Mouse (Mus musculus): Measurements from ENCODE around the gene Kcnq5.

Gene Kcnq5

GRCm38 (mm10) chr1:21961251-21962082 lies at the start of gene Kcnq5:
Gene Kcnq5, minus strand, starts transcription at chr1:21961942.
- DNase-seq (ENCODE audit: low spot score in 2 of 2): peak; percentile 21 to 29

DNA sequence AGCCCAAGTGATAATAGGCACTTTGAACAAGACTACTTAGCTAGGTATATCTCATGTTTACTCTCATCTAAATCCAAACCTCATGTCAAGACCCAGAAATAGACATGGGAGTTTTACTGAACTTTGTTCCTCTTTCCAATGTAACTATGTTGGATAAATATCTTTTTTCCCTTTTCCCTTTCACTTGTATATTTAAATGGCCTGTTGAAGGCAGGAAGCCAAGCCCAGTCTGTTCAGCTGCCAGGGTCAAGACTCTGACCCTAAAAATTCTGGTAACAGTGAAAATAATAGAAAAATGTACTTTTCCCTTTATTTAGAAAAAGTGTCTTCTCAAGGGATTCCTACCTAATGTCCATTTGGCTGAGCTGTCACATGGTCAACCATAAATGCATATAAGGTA lies 18.0 kb upstream of the Kcnq5 start:
- DNase-seq (ENCODE audit: low spot score in 2 of 2): no peak

DNA sequence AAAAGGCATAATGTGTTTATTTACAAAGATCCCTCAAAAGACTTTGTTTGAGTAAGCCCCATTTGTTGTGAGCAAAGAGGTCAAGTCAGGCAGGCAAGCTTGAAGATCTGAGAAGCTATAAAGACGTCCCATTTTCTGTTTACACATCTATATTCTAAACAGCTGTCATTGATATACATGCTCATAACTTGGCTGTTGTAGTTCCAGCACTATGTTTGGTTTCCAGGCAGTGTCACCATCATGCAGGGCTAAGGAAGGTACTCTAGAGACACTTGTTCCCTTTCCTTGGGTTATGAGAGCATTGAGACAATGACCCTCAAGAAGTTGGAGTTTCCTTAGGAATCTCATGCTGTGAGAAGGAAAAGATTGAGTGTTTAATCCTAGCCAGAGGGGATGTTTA lies 17.6 kb upstream of the Kcnq5 start:
- no peak for DNase-seq (ENCODE audit: low spot score in 2 of 2)

DNA sequence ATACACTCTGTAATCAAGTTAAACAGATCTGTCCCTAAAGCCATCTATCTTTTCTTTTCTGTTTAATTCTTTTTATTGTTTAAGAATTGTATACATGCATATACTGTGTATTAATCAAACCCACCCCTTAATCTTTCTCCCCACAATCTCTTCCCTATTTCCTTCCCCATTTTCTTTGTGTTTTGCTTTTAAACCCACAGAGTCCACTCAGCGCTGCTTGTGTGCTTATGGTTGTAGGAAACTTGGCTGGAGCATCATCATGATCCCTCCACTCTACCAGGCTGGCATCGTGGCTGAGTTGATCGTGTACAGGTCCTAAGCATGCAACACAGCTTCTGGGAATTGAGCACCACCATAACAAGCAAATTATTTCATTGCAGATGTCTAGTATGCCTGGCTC lies 12.3 kb upstream of the Kcnq5 start:
- DNase-seq (ENCODE audit: low spot score in 2 of 2): no peak

- DNase-seq (ENCODE audit: low spot score in 2 of 2): no peak
Measured at GRCm38 (mm10) chr1:21967139-21967538, 5.4 kb upstream of the Kcnq5 start.

- DNase-seq (ENCODE audit: low spot score in 2 of 2): no peak
Measured at GRCm38 (mm10) chr1:21962896-21963864, 1.4 kb upstream of the Kcnq5 start.

DNA sequence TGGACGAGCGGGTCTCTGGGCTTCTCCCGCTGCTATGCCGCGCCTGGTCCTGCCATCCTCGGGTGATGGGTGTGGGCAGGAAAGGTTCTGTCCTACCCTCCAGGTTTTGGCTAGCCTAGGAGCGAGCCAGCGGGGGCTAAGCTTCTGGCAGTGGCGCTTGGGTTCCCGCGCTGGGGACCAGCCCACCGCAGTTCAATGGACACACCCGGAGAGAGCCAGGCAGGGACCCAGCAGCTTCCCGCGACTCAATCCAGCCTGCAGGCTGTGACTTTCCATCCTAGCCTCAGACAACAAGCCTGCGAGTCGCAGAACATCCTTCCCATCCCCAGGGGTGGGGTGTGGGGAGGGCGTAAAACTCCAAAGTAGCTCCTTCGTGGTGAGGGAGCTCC lies 335 bp upstream of the Kcnq5 start:
- peak in 1 of 2 experiments; percentile 8 for DNase-seq (ENCODE audit: low spot score in 2 of 2)

DNA sequence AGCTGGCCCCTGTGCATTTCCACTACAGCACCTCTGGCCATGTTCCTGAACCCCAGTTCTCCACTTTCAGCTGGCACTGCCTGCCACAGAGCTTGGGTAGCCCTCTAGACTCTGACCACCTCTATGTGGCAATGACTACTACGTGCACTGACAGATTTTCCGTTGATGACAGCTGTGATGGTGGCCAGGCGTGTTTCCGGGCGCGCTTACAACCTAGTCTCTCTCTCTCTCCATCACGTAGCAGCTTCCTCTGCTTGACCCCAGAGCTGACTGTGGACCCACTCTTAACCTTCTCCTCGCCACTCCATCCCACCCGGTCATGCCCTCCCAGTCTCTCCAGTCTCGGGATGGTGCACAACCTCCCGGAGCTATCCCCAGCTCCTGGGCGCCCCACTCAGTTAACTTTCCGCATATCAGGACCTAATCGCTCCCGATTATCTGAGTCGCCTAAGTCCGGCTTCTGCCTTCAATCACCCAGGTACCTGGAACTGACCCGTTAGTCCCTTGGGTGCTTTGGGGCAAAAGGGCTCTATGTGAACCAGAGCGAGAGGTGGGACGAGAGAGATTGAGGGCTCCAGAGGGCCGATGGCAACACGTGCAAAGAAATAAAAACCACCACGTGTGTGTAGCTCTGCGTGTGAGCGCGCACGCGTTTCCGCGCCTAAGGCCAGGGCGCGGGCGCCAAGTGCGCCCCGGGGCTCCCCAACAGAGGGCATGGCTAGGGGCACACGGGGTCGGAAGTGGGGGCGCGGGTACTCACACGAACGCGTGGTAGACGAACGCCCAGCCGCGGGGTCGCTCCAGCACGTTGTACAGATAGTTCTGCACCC lies 1.1 kb downstream of the Kcnq5 start:
- DNase-seq (ENCODE audit: low spot score in 2 of 2): peak in 1 of 2 experiments; percentile 19

GRCm38 (mm10) chr1:21959648-21960285 lies 2.0 kb downstream of the Kcnq5 start:
- DNase-seq (ENCODE audit: low spot score in 2 of 2): no peak

- no peak for DNase-seq (ENCODE audit: low spot score in 2 of 2)
Measured at GRCm38 (mm10) chr1:21958013-21958412, 3.7 kb downstream of the Kcnq5 start.

GRCm38 (mm10) chr1:21940831-21941230 lies 20.9 kb downstream of the Kcnq5 start:
- no peak for DNase-seq (ENCODE audit: low spot score in 2 of 2)

- no peak for DNase-seq (ENCODE audit: low spot score in 2 of 2)
Measured at GRCm38 (mm10) chr1:21927182-21927581, 34.6 kb downstream of the Kcnq5 start.

DNA sequence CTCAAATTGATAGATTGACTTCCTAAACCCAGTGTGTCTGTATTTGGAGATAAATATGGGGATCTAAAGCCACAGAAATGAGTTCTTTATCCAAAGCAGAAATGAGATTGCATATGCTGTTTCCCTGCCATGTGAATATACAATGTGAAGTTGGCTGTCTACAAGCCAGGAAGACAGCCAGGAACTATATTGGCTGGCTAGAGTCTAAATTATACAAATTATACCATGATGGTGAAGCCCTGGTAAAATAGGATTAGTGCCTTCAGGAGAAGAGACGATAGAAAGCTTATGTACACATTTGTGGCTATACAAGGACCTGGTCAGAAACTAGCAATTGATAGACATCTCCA lies 38.5 kb downstream of the Kcnq5 start:
- DNase-seq (ENCODE audit: low spot score in 2 of 2): no peak

DNA sequence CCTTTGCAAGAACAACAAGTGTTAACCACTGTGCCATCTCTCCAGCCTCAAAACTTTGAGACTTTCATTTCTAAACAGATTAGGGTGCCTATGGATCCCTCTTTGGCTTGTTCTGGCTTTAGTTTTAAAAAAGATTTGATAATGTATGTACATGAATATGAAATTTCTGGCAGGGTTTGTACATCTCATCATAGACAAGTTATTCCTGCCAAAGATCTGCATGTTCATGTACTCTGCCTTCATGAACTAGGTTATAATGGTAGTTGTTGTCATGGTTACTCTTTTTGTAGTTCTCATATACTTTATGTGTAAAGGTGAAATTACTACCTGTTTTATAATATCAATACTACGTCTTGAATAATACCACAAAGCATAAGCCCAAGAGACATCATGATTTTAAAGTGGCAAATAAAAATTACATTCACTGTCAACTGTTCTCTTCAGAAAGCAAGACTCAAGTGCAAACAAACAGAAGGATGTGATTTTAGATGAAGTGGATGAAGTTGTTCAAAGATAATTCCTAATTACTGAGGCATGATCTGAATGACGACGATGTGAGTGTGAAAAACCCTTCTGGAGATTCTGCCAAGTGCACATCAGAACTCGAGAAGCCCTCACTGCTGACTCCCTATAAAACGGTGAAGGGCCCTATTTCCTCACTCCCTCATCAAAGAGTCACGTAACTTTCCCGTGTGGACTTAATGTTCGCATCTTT lies 39.0 kb downstream of the Kcnq5 start:
- no peak for DNase-seq (ENCODE audit: low spot score in 2 of 2)

GRCm38 (mm10) chr1:21919276-21919675 lies 42.5 kb downstream of the Kcnq5 start:
- no peak for DNase-seq (ENCODE audit: low spot score in 2 of 2)

DNA sequence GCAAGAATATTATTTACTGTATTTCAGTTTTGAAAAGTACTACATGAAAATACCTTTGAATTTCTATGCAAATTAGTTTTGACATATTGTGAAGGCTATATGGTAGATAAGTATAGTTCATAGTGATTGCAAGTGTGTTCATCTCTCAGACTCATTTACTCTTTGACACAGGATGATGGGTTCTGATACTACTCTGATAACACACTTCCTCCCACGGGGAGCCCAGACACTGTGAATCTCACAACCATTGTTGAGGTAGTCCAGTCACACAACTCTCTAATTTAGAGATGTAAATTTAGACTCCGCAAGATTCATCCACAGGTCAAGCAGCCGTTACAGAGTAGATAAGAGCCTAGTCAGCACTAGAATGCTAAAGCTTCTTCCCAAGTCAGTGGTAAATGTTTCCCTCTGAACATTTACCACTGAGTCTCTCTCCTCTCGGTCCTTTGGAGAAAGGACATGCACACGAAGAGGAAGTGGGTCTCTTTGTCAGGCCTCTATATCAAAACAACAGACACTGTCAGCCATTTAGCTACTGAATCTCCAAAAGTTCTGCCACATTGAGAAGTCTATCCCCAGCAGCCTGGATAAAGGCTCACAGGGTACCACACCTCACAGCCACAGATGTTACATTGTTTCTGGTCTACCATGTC lies 65.5 kb downstream of the Kcnq5 start:
- DNase-seq (ENCODE audit: low spot score in 2 of 2): no peak

GRCm38 (mm10) chr1:21883747-21884146 lies 78.0 kb downstream of the Kcnq5 start:
- no peak for DNase-seq (ENCODE audit: low spot score in 2 of 2)

- DNase-seq (ENCODE audit: low spot score in 2 of 2): no peak
Measured at GRCm38 (mm10) chr1:21870889-21871288, 90.9 kb downstream of the Kcnq5 start.

DNA sequence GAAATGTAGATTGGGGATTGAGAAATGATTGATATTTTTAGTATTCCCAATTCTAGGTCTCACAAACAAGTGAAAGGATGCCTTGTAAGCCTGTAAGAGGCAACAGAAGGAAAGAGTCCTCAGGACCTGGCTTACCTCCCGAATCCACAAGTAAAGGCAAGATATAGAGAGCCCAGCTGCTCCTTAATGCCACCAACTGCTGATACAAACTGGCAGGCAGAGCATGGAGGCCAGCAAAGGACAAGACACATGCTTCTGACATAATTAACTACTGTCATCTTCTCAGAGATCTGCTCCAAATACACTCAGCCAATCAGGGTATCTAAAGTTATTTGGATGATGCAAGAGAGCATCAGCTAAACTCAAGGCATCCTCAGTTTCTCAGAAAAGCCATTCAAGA lies 93.3 kb downstream of the Kcnq5 start:
- no peak for DNase-seq (ENCODE audit: low spot score in 2 of 2)

DNA sequence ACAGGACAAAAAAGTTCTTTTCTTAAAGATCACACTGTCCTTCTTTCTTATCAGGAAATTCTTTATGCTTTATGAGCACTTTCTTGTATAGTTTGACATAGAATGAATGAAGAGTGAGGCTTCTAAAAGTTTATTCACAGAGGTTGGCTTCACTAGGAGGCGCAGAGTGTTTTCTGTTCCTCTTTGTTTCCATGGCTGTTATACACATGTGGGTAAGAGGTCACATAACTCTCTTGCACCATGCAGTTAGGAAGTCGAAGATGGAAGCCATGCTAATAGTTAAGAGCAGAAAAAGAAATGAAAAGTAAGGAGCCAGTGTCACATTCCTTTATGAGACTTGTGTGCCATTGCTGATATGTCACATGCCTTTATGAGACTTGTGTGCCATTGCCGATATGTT lies 105.3 kb downstream of the Kcnq5 start:
- DNase-seq (ENCODE audit: low spot score in 2 of 2): no peak

Measured in urinary bladder, adult 18-20 months (tissue).